ENCODE assay signal across 9 mouse cellular contexts in the genomic region with DNA sequence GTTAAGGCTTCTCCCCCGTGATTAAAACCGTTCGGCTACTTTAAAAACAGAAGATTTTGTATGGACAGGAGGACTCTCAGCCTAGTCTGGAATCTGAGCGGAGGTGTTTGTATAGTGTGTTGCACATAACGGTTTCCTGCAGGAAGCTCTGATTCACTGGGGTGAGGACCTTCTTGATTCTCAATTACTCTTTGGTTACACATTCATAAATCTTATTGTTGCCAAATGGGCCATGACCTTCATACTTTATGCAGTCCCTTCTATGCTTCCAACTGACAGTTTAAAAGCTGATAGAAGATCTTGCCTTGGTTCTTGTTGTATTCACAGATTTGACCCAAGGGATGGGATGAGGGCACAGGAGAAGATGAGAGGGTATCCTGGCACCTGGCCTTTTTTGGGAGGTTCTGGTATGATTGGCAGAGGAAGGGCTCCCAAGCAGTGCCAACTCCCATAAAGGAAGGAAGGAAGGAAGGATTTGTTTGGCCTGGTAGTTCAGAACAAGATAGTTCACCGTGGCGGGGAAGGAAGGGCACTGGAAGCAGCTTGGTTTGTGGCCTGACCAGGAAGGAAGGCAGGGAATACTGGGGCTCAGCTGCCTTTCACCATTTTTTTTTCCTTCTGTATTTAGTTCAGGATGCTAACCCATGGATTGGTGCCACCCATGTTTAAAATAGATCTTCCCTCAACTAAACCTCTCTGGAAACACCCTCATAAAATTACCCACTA.
A peak's percentile ranks its signal among the peaks of the same experiment; 100 is the strongest.
DNase-seq lines count a peak whose midpoint lies in the region; ATAC-seq lines count a peak whose summit lies in the region.
"Had no signal": no experiment of that assay in that cellular context is flagged by ENCODE, and none has a peak within 500 bp of the region (broad histone marks: within the 10 kb centered on the region; RNA-seq: fewer than 3 reads in every experiment).

No protein-coding gene starts in this region.

- ATAC-seq in frontal cortex, adult (ENCODE audit: low TSS enrichment), result 0 out of 2 replicates have a peak, but pooled peaks have one; percentile 9
- peak; percentile 68 for ATAC-seq in lung, embryonic 16.5 days (ENCODE audit: low read depth)
- no peak for ATAC-seq in cerebellum, adult (ENCODE audit: insufficient number of reproducible peaks, low FRiP score, low TSS enrichment)

- DNase-seq in frontal cortex, adult 2 months (ENCODE audit: extremely low spot score in 1 of 2, low spot score in 1 of 2), result no peak
- DNase-seq in 3T3-L1 (ENCODE audit: low read depth, low spot score), result peak; percentile 37
- no peak for DNase-seq in spleen, postnatal 10 days (ENCODE audit: low spot score in 2 of 2)

- H3K4me3 ChIP-seq in brown adipose tissue, adult 24 weeks (ENCODE audit: insufficient read depth, low read depth, low read length), result no peak overlapping the region
- H3K4me3 ChIP-seq in lung, embryonic 16.5 days (ENCODE audit: low read length), result no peak overlapping the region
- H3K4me3 ChIP-seq: limb, embryonic 10.5 days had no signal

- H3K27ac ChIP-seq in brown adipose tissue, adult 24 weeks (replicated peaks; ENCODE audit: low read depth, low read length), result 0 out of 2 replicates have a peak overlapping the region, but pooled peaks have one; percentile 46
- H3K27ac ChIP-seq in lung, embryonic 16.5 days (ENCODE audit: low read length), result 0 out of 2 replicates have a peak overlapping the region, but pooled peaks have one; percentile 24
- H3K27ac ChIP-seq: limb, embryonic 10.5 days; macrophage had no signal

- H3K36me3 ChIP-seq in lung, embryonic 16.5 days (ENCODE audit: control insufficient read depth, insufficient read depth, low read length), result 0 out of 2 replicates have a peak, but pooled peaks cover 3% of the 10 kb centered on the region

- no peaks in the 10 kb centered on the region for H3K27me3 ChIP-seq in lung, embryonic 16.5 days (ENCODE audit: control insufficient read depth, insufficient read depth, low read depth, low read length)

- WGBS in lung, embryonic 16.5 days, result 56% methylated on average over 7 of the region's 7 CpGs

- no peaks in the 10 kb centered on the region for H3K9me3 ChIP-seq in lung, embryonic 16.5 days (ENCODE audit: control insufficient read depth, low read length)
- H3K9me3 ChIP-seq: limb, embryonic 10.5 days had no signal

- peaks cover 17% of the 10 kb centered on the region for H3K4me1 ChIP-seq in brown adipose tissue, adult 24 weeks (ENCODE audit: control insufficient read depth, insufficient read depth, insufficient read length, low read length)
- H3K4me1 ChIP-seq in lung, embryonic 16.5 days (replicated peaks; ENCODE audit: control insufficient read depth, insufficient read depth, low read length), result peaks cover 16% of the 10 kb centered on the region; the same call in 1 of the 2 replicates

- H3K9ac ChIP-seq in lung, embryonic 16.5 days (ENCODE audit: low read length), result no peak overlapping the region

- no peak overlapping the region for H3K4me2 ChIP-seq in lung, embryonic 16.5 days (ENCODE audit: low read depth, low read length)
